Mouse (Mus musculus): ENCODE results near the gene Stk10. TPM values are rescaled to one million over a fixed set of nuclear protein-coding genes. Genes with fewer than 3 reads are reported as not detected.

Gene Stk10
- 4.0 and 5.4 TPM in 2 replicates for polyA plus RNA-seq (2012; rRNA removed)

DNA sequence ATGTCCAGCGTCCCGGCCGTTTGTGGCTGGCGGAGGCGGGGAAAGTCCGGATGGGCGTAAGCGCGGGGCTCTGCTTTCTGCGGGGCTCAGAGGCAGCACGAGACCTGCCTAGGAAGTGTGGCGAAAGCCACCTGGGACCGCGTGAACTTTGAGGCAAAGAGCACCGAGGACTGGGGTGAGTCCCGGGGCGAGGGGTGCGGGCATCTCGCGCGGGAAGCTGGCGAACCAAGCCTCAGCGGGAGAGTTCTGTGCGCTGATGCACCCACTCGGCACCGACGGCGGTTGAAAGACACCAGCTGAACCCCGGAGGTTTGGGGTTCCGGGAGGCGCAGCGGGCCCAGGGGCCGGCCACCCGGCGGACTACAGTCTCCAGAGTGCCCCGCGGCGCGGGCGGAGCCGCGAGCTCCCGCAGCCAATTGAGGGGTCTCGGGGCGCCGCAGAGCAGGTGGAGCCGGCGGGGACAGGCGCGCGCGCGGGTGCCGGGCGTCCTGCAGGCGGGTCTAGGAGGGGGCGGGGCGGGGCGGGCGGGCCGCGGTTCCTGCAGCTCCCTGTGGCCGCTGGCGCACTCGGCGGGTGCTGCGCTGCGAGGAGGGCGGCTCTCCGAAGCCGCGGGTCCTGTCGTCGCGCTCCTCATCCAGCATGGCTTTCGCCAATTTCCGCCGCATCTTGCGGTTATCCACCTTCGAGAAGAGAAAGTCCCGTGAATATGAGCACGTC, at the start of gene Stk10:
TSS of gene Stk10 (plus strand) at position 541 of the 717 bp plus-strand sequence.

DNA sequence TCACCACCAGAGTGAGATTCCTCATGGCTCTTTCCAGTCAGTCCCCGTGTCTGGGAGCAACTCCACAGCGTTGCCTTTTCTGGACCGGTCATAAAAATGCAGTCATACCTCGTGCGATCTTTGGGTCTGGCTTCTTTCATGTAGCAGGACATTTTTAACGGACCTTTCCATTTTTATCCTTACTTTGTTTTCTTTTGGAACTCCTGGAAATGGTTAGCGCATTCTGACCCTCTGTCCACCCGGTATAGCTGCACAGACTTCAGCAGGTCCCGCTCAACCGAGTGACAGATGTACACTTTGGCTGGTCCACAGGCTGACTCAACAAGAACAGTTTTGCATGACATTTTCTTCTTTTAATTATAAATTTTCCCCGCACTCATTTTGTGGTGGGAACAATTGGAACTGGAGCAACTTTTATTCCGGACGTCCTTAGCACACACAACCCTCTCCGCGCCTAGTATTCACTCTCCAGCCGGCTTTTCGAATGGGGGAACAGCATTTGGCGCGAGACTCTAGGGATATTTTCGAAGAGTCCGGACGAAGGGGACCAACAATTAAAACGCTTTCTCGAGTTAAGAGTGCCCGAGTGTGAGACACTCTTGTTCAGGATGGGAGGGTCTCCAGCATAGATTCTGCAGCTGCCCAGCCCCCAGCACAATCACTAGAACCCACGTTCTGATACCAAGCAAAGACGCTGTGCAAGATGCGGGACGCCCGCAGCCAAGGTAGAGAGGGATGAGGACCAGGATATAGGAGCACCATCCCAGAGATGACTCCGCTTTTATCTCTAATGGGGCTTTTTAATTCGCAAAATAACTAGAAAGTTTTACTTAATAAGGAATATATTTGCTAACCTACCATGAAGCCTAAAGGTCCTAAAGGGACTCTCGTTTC, 987 bp upstream of the Stk10 start, which contains the start of gene Efcab9:
TSS of gene Efcab9 (minus strand) at position 211 of the 894 bp plus-strand sequence.

DNA sequence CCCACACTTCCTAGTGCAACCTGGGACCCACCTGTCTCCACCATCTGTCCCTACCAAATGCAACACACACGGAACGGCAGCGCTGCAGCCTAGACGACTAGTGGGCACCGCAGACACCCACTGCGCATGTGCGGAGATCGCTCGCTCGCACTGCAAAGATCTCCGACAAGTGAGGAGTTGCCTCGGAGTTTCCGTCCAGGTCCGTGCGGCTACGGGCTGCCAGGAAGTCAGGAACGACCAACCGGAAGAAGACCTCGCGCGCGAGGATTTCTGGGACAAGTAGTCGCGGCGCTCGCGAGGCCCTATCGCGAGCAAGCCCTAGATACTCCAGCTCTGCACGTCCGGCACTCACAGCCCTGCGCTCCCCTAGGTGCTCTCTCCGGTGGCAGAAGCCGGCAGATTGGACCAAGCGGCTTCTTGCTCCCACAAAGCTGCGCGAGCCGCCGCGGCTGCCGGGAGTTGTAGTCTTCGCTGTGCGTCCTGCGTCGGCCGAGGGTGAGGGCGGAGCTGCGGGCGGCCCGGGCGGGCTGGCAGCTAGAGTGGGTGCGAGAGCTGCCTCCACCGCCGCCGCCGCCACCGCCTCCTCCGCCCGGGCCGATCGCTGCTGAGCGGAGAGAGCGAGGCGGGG, 109.3 kb downstream of the Stk10 start, which contains the start of gene Fbxw11:
TSS of gene Fbxw11 (plus strand) at position 476 of the 628 bp plus-strand sequence.

Other genes starting within 250 kb of the Stk10 start
- gene Hba-a1, start 249.8 kb upstream of the Stk10 start, polyA plus RNA-seq (2012; rRNA removed) = 29,511 and 32,224 TPM in 2 replicates
- gene Hbq1b, start 246.3 kb upstream of the Stk10 start, polyA plus RNA-seq (2012; rRNA removed) = 87.2 and 94.5 TPM in 2 replicates
- 100,647 and 102,463 TPM in 2 replicates for gene Hba-a2, start 236.8 kb upstream of the Stk10 start, polyA plus RNA-seq (2012; rRNA removed)
- gene Hbq1a, start 233.2 kb upstream of the Stk10 start, polyA plus RNA-seq (2012; rRNA removed) = 3.0 and 3.7 TPM in 2 replicates
- 0.78 and 1.0 TPM in 2 replicates for gene Sh3pxd2b, start 185.5 kb upstream of the Stk10 start, polyA plus RNA-seq (2012; rRNA removed)
- 3.6 and 3.9 TPM in 2 replicates for gene Ubtd2, start 77.9 kb upstream of the Stk10 start, polyA plus RNA-seq (2012; rRNA removed)
- 0.08 and 0.12 TPM in 2 replicates for gene Efcab9, start 1.2 kb upstream of the Stk10 start, polyA plus RNA-seq (2012; rRNA removed)
- gene Fbxw11, start 109.4 kb downstream of the Stk10 start, polyA plus RNA-seq (2012; rRNA removed) = 11.1 and 12.9 TPM in 2 replicates